Mouse (Mus musculus) ES-Bruce4 (cell line): Measurements from ENCODE around the gene Cadm4.

Experiments
- CTCF ChIP-seq: IDR thresholded peaks from one replicate; pipeline ENCODE4 v1.8.1; 2011; ENCODE audit warnings: low read depth, low read length
- EP300 ChIP-seq: IDR thresholded peaks from 2 replicates; pipeline ENCODE4 v1.6.1; 2011; ENCODE audit warnings: low read depth, low read length; ENCODE audit not compliant: insufficient read depth
- POLR2A ChIP-seq: IDR thresholded peaks from one replicate; pipeline ENCODE4 v1.8.1; 2011; ENCODE audit warnings: low read length; ENCODE audit not compliant: insufficient read depth

DNA sequence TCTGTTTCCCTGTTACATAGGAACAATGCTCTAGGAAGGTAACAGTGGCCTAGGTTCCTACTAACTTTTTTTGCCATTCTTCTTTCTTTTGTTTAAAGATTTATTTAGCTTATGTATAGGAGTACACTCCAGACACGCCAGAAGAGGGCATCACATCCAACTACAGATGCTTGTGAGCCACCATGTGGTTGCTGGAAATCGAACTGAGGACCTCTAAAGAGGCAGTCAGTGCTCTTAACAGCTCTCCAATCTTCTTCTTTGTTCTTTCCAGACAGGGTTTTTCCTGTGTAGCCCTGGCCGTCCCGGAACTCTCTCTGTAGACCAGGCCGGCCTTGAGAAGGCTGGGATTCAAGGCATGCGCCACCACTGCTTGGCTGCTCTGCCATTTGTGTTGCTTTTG lies 43.2 kb downstream of the Cadm4 start:
- TF ChIP-seq CTCF (no peak), POLR2A (no peak), EP300 (no peak)
